Mouse (Mus musculus) G1E (cell line): Measurements from ENCODE around the gene Emcn.

Source experiments
- CTCF ChIP-seq: IDR thresholded peaks from 2 replicates; pipeline ENCODE4 v1.5.1; 2012; ENCODE audit warnings: low read depth, low read length, inconsistent platforms, mixed read lengths
- GATA1 ChIP-seq: IDR thresholded peaks from 2 replicates; pipeline ENCODE4 v1.6.1; 2012; ENCODE audit warnings: borderline replicate concordance, low read length, inconsistent platforms, mixed read lengths

DNA sequence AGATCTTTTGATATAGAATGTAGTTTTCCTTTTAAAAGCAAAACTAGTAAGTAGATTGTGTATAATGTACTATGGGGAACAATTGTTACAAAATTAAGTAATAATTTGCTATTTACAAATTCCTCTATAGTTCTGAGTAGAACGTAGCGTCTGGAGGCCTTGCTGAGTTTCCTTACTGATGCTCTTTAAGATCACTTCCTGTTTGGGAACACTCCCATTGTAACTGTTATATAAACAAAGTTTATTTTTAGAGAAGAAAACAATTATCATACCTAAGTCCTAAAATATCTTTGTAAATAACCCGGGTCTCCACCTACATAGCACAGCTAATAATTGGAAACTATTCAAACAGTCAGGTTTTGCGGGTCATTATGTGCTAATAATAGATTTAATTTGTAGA lies 32.0 kb downstream of the Emcn start:
- TF ChIP-seq CTCF (no peak), GATA1 (no peak)
